Mouse (Mus musculus) thymus, postnatal 10 days (tissue): ENCODE results near the gene Pid1.

Source experiments
- DNase-seq, 2 experiments: peaks; one replicate each; pipeline ENCODE4 v3.0.0; 2021; ENCODE audit warnings: low spot score in 2 of 2

Gene Pid1

GRCm38 (mm10) chr1:84056884-84057630, 306.9 kb downstream of the Pid1 start:
- no peak for DNase-seq

GRCm38 (mm10) chr1:84056306-84056705, 307.7 kb downstream of the Pid1 start:
- DNase-seq: no peak

GRCm38 (mm10) chr1:84025746-84026145, 338.2 kb downstream of the Pid1 start:
- no peak for DNase-seq

GRCm38 (mm10) chr1:84012871-84013375, 351.1 kb downstream of the Pid1 start:
- DNase-seq: no peak

GRCm38 (mm10) chr1:84002630-84003029, 361.4 kb downstream of the Pid1 start:
- no peak for DNase-seq
